Mouse (Mus musculus): ENCODE data around the gene Tppp2. TPM values are rescaled to one million over a fixed set of nuclear protein-coding genes. Genes with fewer than 3 reads are reported as not detected.
"Not testable (repeated sequence)": the region's sequence is repeated elsewhere in the genome, so short reads cannot be mapped to it uniquely, and the experiment has no call there.

Tppp2 gene
- polyA plus RNA-seq, 1 experiment from 2014 or later, result not detected

- WGBS, result under 1% methylated on average over 58 of the region's 58 CpGs
- H3K4me1 ChIP-seq, result peaks cover 33% of the 10 kb centered on the region
Measured at GRCm38 (mm10) chr14:51913062-51913959, 4.9 kb upstream of the Tppp2 start.

DNA sequence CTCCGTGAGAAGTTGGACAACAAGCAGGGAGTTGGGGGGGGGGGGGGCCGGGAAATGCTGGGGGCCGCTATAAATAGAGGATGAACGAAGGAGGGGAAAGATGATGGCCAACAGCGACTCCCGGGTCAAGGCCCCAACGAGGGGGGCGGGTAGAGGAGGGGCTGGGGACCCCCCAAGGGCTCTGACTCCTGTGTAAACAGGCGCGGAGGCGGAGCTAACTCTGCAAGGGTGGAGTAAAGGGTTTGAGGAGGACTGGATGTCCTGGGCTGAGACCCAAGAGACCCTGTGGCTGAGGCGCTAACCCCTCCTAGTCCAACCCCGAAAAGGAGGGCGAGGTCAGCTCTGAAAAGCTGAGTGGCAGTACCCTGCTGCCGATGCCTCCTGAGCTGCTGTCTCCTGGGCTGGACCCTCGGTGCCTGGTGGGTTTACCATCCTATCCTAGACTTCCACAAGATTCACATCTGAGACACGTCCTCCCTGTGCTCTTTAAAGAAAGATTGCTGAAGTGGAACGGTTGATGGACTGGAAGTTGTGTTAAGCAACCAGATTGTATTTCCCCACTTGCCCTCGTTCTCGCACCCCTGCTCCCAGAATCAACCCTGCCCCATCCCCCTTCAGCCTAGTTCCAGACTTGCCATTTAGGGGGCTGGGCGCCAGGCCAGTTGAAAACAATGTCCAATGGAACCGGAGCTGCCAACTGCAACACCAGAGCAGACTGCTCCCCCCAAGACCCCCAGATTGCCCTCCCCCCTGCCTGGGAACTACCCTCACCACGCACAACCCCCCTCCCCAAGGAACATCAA is 4.1 kb upstream of the Tppp2 start, which contains the start of gene Ndrg2:
Gene Ndrg2 (minus strand): TSS at position 199 of the 803 bp plus-strand sequence.
- Histone ChIP-seq H3K9me3 (no peaks in the 10 kb centered on the region), H3K4me1 (peaks cover 33% of the 10 kb centered on the region), H3K4me3 (peak within 1 kb of the TSS; percentile 61), H3K27ac (peak within 1 kb of the TSS; percentile 91), H3K4me2 (replicated peaks) (peak within 1 kb of the TSS; percentile 97), H3K9ac (peak within 1 kb of the TSS; percentile 69), H3K27me3 (peaks cover 5% of the 10 kb centered on the region; the same call in 1 of the 2 replicates), H3K36me3 (peaks cover 12% of the 10 kb centered on the region)
- 2% methylated on average over 21 of the region's 23 CpGs for WGBS
- peak; percentile 70 for ATAC-seq (ENCODE audit: low FRiP score, low read depth)

More at GRCm38 (mm10) chr14:51913062-51913959, 4.9 kb upstream of the Tppp2 start:
- Histone ChIP-seq H3K4me2 (replicated peaks) (peak overlapping the region; percentile 97), H3K4me3 (peak overlapping the region; percentile 61), H3K36me3 (peaks cover 18% of the 10 kb centered on the region), H3K27me3 (peaks cover 5% of the 10 kb centered on the region; the same call in 1 of the 2 replicates), H3K9me3 (no peaks in the 10 kb centered on the region), H3K27ac (peak overlapping the region; percentile 91), H3K9ac (peak overlapping the region; percentile 69)
- ATAC-seq (ENCODE audit: low FRiP score, low read depth), result peak; percentile 79

DNA sequence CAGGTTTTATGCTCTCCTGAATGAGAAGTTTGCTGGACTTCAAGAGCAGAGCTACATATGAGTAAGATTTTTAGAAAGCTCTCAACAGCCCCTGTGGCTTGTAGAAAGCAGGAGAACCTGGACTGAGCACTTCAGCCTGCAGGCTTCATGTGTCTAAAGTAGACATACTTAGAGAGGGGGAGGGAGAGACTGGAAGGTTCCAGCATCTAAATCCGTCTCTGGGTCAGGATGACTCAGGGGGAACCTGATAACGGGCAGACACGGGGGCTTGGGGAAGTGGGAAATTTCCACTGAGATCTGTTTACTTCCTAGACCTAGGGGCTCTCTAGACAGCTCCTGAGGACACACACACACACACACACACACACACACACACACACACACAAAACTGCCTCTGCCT is 3.2 kb upstream of the Tppp2 start:
- WGBS, result 21% methylated on average over 3 of the region's 3 CpGs
- Histone ChIP-seq H3K9me3 (no peaks in the 10 kb centered on the region), H3K27me3 (peaks cover 5% of the 10 kb centered on the region; the same call in 1 of the 2 replicates), H3K4me2 (replicated peaks) (peak overlapping the region; percentile 97), H3K36me3 (peaks cover 4% of the 10 kb centered on the region; the same call in 1 of the 2 replicates), H3K4me1 (peaks cover 33% of the 10 kb centered on the region), H3K27ac (peak overlapping the region; percentile 91), H3K4me3 (no peak overlapping the region), H3K9ac (no peak overlapping the region)
- ATAC-seq (ENCODE audit: low FRiP score, low read depth), result no peak

GRCm38 (mm10) chr14:51916539-51916938 is 1.7 kb upstream of the Tppp2 start:
- Histone ChIP-seq H3K36me3 (no peaks in the 10 kb centered on the region), H3K4me2 (replicated peaks) (no peak overlapping the region), H3K4me1 (peaks cover 33% of the 10 kb centered on the region), H3K4me3 (no peak overlapping the region), H3K27ac (peak overlapping the region; percentile 91; the same call in 1 of the 2 replicates), H3K9me3 (no peaks in the 10 kb centered on the region), H3K27me3 (peaks cover 3% of the 10 kb centered on the region; the same call in 1 of the 2 replicates), H3K9ac (no peak overlapping the region)
- no peak for ATAC-seq (ENCODE audit: low FRiP score, low read depth)
- WGBS, result 86% methylated on average over 4 of the region's 4 CpGs

- Histone ChIP-seq H3K4me2 (replicated peaks) (no peak overlapping the region), H3K9ac (no peak overlapping the region), H3K4me3 (no peak overlapping the region), H3K27ac (no peak overlapping the region), H3K9me3 (no peaks in the 10 kb centered on the region), H3K27me3 (no peaks in the 10 kb centered on the region), H3K36me3 (no peaks in the 10 kb centered on the region), H3K4me1 (peaks cover 33% of the 10 kb centered on the region)
- ATAC-seq (ENCODE audit: low FRiP score, low read depth), result no peak
- WGBS, result 87% methylated on average over 4 of the region's 4 CpGs
Measured at GRCm38 (mm10) chr14:51918966-51919365, 741 bp downstream of the Tppp2 start.

DNA sequence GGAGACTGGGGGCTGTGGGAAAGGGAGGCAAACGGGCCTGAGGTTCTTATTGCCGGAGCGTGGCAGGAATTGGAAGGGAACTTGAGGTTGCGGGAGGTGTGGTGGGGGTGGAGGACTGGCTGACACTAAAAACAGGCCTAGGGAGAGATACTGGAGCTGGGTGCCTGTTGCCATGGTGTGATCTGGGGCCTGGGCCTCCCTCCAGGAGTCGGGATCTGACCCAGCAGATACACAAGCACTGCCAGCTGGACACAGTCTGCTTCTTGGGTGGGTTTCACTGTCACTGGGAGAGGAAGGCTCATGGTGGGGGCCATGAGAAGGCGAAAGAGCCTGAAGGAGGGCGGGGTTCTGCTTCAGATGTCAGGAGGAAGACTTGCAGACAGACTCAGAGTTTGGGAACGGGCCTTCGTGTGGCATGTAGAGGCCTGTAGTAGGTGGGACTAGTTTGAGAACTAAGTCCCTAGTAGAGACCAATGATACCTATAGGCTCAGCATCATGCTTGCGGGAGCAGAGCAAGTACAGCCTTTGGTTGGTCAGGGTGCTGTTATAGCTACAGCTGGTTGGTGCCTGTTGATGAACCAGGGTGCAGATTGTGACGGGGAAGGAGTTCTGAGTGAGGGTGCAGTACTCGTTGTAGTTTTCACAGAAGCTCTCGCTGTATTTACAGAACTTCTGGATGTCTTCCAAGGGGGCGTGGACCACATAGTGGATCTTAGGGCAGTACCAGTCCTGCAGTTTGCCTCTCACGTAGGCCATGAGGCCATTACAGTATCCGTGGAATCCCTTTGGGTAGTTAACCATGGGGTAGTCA is 3.7 kb downstream of the Tppp2 start:
- Histone ChIP-seq H3K4me1 (0 out of 2 replicates have a peak, but pooled peaks cover 8% of the 10 kb centered on the region), H3K27ac (no peak overlapping the region), H3K4me3 (no peak overlapping the region), H3K36me3 (no peaks in the 10 kb centered on the region), H3K4me2 (replicated peaks) (no peak overlapping the region), H3K27me3 (no peaks in the 10 kb centered on the region), H3K9me3 (no peaks in the 10 kb centered on the region), H3K9ac (no peak overlapping the region)
- ATAC-seq (ENCODE audit: low FRiP score, low read depth), result peak; percentile 30; the same call in 1 of the 2 replicates
- 75% methylated on average over 16 of the region's 16 CpGs for WGBS

DNA sequence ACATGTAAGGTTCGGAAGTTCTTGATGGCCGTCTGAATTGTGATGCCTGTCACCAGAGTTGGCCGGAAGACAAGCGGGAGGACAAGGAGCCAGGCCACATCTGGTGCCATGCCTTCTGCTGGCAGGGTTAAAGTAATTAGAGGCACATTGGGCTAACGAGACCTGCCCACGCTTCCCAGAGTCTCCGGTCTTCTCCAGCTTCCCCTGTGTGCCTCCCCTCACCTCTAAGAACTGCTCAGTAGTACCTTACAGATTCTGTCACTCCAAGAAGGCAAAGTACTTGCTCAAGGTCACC is 4.3 kb downstream of the Tppp2 start, which contains the start of gene Rnase13:
Gene Rnase13 (minus strand): TSS at position 203 of the 295 bp plus-strand sequence.
- 71% methylated on average over 7 of the region's 7 CpGs for WGBS
- H3K9ac ChIP-seq, result no peak within 1 kb of the TSS
- H3K4me1 ChIP-seq, result 0 out of 2 replicates have a peak, but pooled peaks cover 8% of the 10 kb centered on the region
- no peaks in the 10 kb centered on the region for H3K27me3 ChIP-seq
- no peaks in the 10 kb centered on the region for H3K36me3 ChIP-seq
- no peak for ATAC-seq (ENCODE audit: low FRiP score, low read depth)
- H3K4me3 ChIP-seq, result no peak within 1 kb of the TSS
- H3K27ac ChIP-seq, result no peak within 1 kb of the TSS
- no peak within 1 kb of the TSS for H3K4me2 ChIP-seq (replicated peaks)
- no peaks in the 10 kb centered on the region for H3K9me3 ChIP-seq

- no peak overlapping the region for H3K4me2 ChIP-seq (replicated peaks)
- H3K4me3 ChIP-seq, result no peak overlapping the region
- H3K27me3 ChIP-seq, result no peaks in the 10 kb centered on the region
- ATAC-seq (ENCODE audit: low FRiP score, low read depth), result no peak
- H3K9ac ChIP-seq, result no peak overlapping the region
- no peak overlapping the region for H3K27ac ChIP-seq
- H3K4me1 ChIP-seq, result 0 out of 2 replicates have a peak, but pooled peaks cover 8% of the 10 kb centered on the region
- WGBS, result 77% methylated on average over 2 of the region's 2 CpGs
- no peaks in the 10 kb centered on the region for H3K9me3 ChIP-seq
- H3K36me3 ChIP-seq, result no peaks in the 10 kb centered on the region
Measured at GRCm38 (mm10) chr14:51922910-51923309, 4.7 kb downstream of the Tppp2 start.

DNA sequence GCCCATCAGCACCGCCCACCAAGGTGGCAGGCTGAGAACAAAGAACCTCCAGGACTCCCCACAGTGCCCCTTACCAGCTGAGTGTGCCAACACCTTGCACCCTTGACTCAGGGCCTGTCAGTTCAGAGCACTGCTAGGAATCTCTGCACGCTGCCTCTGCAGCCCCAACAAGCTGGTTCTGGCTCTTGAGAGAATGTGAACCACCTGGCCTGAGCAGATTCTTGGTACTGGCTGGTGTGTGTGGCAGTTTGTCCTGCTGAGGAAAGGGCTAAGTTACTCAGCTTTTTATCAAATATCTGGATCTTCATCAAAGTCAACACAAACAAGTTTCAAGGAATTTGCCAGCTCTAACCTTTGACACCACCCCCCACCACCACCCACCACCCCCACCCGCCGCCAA is 5.3 kb downstream of the Tppp2 start:
- no peak for ATAC-seq (ENCODE audit: low FRiP score, low read depth)
- 75% methylated on average over 4 of the region's 4 CpGs for WGBS

GRCm38 (mm10) chr14:51926930-51927329 is 8.7 kb downstream of the Tppp2 start:
- H3K27ac ChIP-seq; ATAC-seq (ENCODE audit: low FRiP score, low read depth); H3K9ac ChIP-seq; H3K9me3 ChIP-seq; H3K27me3 ChIP-seq; H3K36me3 ChIP-seq; H3K4me2 ChIP-seq (replicated peaks); H3K4me3 ChIP-seq: not testable (repeated sequence)
- H3K4me1 ChIP-seq, result peaks cover 16% of the 10 kb centered on the region
- 93% methylated on average over 11 of the region's 11 CpGs for WGBS

More for the DNA sequence above, 5.3 kb downstream of the Tppp2 start:
- no peak overlapping the region for H3K4me3 ChIP-seq
- H3K36me3 ChIP-seq, result no peaks in the 10 kb centered on the region
- 0 out of 2 replicates have a peak, but pooled peaks cover 8% of the 10 kb centered on the region for H3K4me1 ChIP-seq
- H3K9me3 ChIP-seq, result no peaks in the 10 kb centered on the region
- H3K4me2 ChIP-seq (replicated peaks), result no peak overlapping the region
- no peak overlapping the region for H3K9ac ChIP-seq
- no peaks in the 10 kb centered on the region for H3K27me3 ChIP-seq
- no peak overlapping the region for H3K27ac ChIP-seq

GRCm38 (mm10) chr14:51929309-51929943 is 11.2 kb downstream of the Tppp2 start:
- no peak overlapping the region for H3K4me2 ChIP-seq (replicated peaks)
- H3K4me3 ChIP-seq, result no peak overlapping the region
- no peak for ATAC-seq (ENCODE audit: low FRiP score, low read depth)
- no peaks in the 10 kb centered on the region for H3K36me3 ChIP-seq
- 78% methylated on average over 8 of the region's 8 CpGs for WGBS
- no peaks in the 10 kb centered on the region for H3K27me3 ChIP-seq
- H3K9ac ChIP-seq, result no peak overlapping the region
- no peaks in the 10 kb centered on the region for H3K9me3 ChIP-seq
- H3K27ac ChIP-seq, result no peak overlapping the region
- H3K4me1 ChIP-seq, result peaks cover 11% of the 10 kb centered on the region

Data from limb, embryonic 13.5 days (tissue).